Mouse (Mus musculus): ENCODE data around the gene Twist1. TPM values are rescaled to one million over a fixed set of nuclear protein-coding genes. Genes with fewer than 3 reads are reported as not detected.

Twist1 gene
- total and polyA plus RNA-seq, 2 experiments from 2014 or later, result 0.34 to 1.4 TPM

DNA sequence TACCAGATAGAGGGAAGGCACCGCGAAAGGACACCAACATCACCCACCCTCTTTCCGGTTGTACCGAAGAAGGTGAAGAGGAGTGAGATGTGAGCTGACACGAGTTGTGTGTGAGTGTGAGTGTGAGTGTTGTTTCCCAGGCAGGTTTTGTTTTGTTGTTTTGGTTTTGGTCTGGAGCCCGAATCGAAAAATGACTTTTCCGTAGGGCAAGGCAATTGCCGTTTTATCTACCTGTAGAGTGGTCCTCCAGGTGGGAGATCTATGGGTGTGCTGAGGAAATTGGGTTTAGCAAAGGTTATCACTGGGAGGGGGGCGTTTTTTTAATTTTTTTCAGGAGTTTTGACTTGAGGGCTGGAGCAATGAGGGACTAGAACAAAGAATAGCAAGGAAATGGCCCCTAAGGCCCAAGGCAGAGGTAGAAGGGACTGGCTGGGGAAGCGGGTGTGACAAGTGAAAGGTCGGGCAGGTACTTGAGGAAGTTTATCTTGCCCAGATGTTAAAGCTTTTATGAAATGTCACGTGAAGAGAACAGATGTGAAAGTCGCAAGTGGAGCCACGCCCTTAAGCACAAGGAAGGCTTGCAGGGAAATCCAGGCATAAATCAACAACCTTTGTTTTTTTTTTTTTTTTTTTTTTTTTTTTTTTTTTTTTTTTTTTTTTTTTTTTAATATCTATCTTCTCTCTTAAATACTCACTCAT is 6.3 kb downstream of the Twist1 start:
- Histone ChIP-seq H3K27me3 (ENCODE audit: control insufficient read depth, insufficient read depth, low read length) (peaks cover 95% of the 10 kb centered on the region), H3K4me3 (ENCODE audit: low read depth, low read length) (no peak overlapping the region), H3K4me1 (ENCODE audit: control insufficient read depth, insufficient read depth) (0 out of 2 replicates have a peak, but pooled peaks cover 8% of the 10 kb centered on the region), H3K36me3 (replicated peaks; ENCODE audit: control insufficient read depth, insufficient read depth, low read length) (no peaks in the 10 kb centered on the region), H3K9ac (replicated peaks; ENCODE audit: low read depth, low read length) (no peak overlapping the region), H3K4me2 (ENCODE audit: low read depth, low read length) (no peak overlapping the region), H3K9me3 (replicated peaks; ENCODE audit: control insufficient read depth, low read length) (no peaks in the 10 kb centered on the region), H3K27ac (ENCODE audit: low read depth) (no peak overlapping the region)
- DNase-seq (ENCODE audit: low spot score) (no peak), ATAC-seq (ENCODE audit: insufficient read depth, low read depth) (no peak)
- WGBS, result 28% methylated on average over 15 of the region's 15 CpGs
- TF ChIP-seq EP300 (IDR thresholded peaks at IDR 0.05; ENCODE audit: low read depth), result no peak
- no peak for TF ChIP-seq CTCF (IDR thresholded peaks at IDR 0.05; ENCODE audit: low read depth)

DNA sequence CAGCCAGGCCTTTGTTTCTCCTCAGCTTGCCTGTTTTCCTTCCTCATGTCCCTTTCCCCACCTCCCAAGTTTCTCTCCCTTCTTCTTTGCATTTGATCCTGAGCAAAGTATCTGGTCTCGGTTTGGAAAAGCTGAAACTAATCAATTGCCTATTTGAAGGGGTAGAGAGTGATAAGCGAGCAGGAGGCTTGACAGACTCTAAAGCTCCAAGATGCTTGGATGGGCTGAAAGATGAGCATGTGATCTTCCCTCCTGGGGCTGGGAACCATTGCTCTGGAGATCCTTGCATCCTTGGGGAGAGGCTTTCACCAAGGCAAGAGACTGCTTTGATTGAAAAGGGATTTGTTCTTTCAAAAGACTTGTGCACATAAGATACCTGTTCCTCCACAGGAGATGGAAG is 7.0 kb downstream of the Twist1 start:
- H3K9me3 ChIP-seq (replicated peaks; ENCODE audit: control insufficient read depth, low read length), result no peaks in the 10 kb centered on the region
- H3K9ac ChIP-seq (replicated peaks; ENCODE audit: low read depth, low read length), result no peak overlapping the region
- H3K4me1 ChIP-seq (ENCODE audit: control insufficient read depth, insufficient read depth), result 0 out of 2 replicates have a peak, but pooled peaks cover 3% of the 10 kb centered on the region
- DNase-seq (ENCODE audit: low spot score) (no peak), ATAC-seq (ENCODE audit: insufficient read depth, low read depth) (no peak)
- 40% methylated on average over 2 of the region's 2 CpGs for WGBS
- peaks cover 95% of the 10 kb centered on the region for H3K27me3 ChIP-seq (ENCODE audit: control insufficient read depth, insufficient read depth, low read length)
- no peak overlapping the region for H3K27ac ChIP-seq (ENCODE audit: low read depth)
- no peak for TF ChIP-seq CTCF (IDR thresholded peaks at IDR 0.05; ENCODE audit: low read depth)
- no peak overlapping the region for H3K4me3 ChIP-seq (ENCODE audit: low read depth, low read length)
- no peak overlapping the region for H3K4me2 ChIP-seq (ENCODE audit: low read depth, low read length)
- no peaks in the 10 kb centered on the region for H3K36me3 ChIP-seq (replicated peaks; ENCODE audit: control insufficient read depth, insufficient read depth, low read length)

DNA sequence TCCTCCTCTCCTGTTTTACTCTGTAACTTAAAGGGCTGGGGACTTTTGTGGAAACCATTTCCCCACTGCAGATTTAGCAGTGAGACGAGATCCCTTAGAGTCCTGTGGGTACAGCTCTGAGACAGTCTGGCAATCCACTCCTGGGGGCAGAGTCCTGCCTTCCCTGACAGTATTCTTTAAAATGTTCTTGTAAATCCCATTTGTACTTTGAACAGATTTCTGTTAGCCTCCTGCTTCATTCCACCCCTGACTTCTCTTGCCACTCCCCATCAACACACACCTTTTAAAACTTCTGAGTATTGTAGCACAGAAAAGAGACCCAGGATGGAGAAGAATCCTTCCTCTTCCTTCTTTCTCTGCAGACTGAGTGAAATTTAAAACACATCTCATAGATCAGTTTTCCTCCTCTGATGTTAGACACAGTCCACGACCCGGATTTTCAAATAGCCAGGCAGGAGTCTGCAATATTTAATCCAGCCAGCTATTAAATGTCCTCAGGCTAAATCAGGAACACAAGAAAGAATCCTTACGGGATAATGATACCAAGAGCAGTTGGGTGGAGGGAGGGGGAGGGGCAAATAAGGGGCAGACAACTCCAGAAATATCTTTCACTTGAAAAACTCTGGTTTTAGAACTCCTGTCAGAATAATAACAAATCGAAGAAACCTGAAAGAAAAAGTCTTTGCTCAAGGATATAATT is 8.3 kb downstream of the Twist1 start:
- WGBS, result 12% methylated on average over 5 of the region's 5 CpGs
- DNase-seq (ENCODE audit: low spot score) (no peak), ATAC-seq (ENCODE audit: insufficient read depth, low read depth) (no peak)
- Histone ChIP-seq H3K9me3 (replicated peaks; ENCODE audit: control insufficient read depth, low read length) (no peaks in the 10 kb centered on the region), H3K4me1 (ENCODE audit: control insufficient read depth, insufficient read depth) (0 out of 2 replicates have a peak, but pooled peaks cover 3% of the 10 kb centered on the region), H3K9ac (replicated peaks; ENCODE audit: low read depth, low read length) (no peak overlapping the region), H3K27ac (ENCODE audit: low read depth) (no peak overlapping the region), H3K36me3 (replicated peaks; ENCODE audit: control insufficient read depth, insufficient read depth, low read length) (no peaks in the 10 kb centered on the region), H3K4me3 (ENCODE audit: low read depth, low read length) (no peak overlapping the region), H3K4me2 (ENCODE audit: low read depth, low read length) (no peak overlapping the region), H3K27me3 (ENCODE audit: control insufficient read depth, insufficient read depth, low read length) (peaks cover 97% of the 10 kb centered on the region)
- TF ChIP-seq EP300 (IDR thresholded peaks at IDR 0.05; ENCODE audit: low read depth) (no peak), CTCF (IDR thresholded peaks at IDR 0.05; ENCODE audit: low read depth) (no peak)

DNA sequence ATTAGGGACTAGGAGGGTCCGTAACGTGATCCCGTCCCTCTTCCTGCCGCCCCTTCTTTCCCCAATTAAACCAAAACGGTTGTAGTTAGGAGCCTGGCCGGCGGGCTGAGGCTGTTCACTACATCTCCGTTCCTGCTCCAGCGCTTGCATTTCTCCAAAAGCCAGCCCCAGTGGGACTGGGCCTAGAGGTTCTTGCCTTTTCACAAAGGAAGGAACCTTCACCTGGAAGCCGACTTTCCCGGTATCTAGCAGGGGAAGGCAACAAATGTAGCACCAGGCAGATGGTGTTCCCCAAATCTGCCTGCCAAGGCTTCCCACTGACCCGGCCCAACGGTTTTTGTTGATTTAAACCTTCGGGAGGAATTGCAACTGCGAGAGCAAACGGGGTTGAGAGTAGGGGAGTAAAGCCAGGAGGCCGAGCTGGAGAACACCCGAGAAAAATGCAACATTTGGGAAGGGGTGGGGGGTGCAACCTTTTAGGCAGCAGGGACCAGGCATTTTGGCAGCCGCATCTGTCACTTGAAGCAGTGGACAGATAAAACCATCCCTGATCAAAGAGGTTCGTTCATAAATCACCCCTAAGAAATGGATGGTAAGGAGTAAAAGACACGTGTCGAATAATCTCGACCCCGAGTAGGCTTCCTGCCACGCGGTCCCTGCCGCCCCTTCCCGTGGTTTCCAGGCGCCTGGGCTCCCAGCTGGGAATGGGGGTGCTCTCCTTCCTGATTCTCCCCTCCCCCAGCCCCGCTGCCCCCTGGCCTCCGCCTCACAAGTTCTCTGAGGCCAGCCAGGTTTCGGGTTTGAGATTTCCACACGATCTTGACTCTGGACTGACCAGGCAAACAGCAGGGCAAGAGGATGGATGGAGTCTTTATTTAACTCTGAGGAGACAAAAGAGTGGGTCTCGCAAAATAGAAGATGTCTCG is 9.3 kb downstream of the Twist1 start:
- peak overlapping the region; percentile 32 for H3K4me3 ChIP-seq (ENCODE audit: low read depth, low read length)
- no peak overlapping the region for H3K9ac ChIP-seq (replicated peaks; ENCODE audit: low read depth, low read length)
- WGBS, result 2% methylated on average over 35 of the region's 35 CpGs
- no peak for TF ChIP-seq EP300 (IDR thresholded peaks at IDR 0.05; ENCODE audit: low read depth)
- TF ChIP-seq CTCF (IDR thresholded peaks at IDR 0.05; ENCODE audit: low read depth), result no peak
- H3K4me1 ChIP-seq (ENCODE audit: control insufficient read depth, insufficient read depth), result 0 out of 2 replicates have a peak, but pooled peaks cover 3% of the 10 kb centered on the region
- DNase-seq (ENCODE audit: low spot score) (no peak), ATAC-seq (ENCODE audit: insufficient read depth, low read depth) (no peak)
- no peak overlapping the region for H3K27ac ChIP-seq (ENCODE audit: low read depth)
- no peaks in the 10 kb centered on the region for H3K36me3 ChIP-seq (replicated peaks; ENCODE audit: control insufficient read depth, insufficient read depth, low read length)
- H3K4me2 ChIP-seq (ENCODE audit: low read depth, low read length), result peak overlapping the region; percentile 53
- H3K27me3 ChIP-seq (ENCODE audit: control insufficient read depth, insufficient read depth, low read length), result peaks cover 97% of the 10 kb centered on the region
- H3K9me3 ChIP-seq (replicated peaks; ENCODE audit: control insufficient read depth, low read length), result no peaks in the 10 kb centered on the region

- 2% methylated on average over 21 of the region's 21 CpGs for WGBS
- H3K27me3 ChIP-seq (ENCODE audit: control insufficient read depth, insufficient read depth, low read length), result peaks cover 91% of the 10 kb centered on the region
- no peaks in the 10 kb centered on the region for H3K9me3 ChIP-seq (replicated peaks; ENCODE audit: control insufficient read depth, low read length)
- ATAC-seq (ENCODE audit: insufficient read depth, low read depth) (peak; percentile 36; the same call in 1 of the 2 replicates), DNase-seq (ENCODE audit: low spot score) (no peak)
- H3K27ac ChIP-seq (ENCODE audit: low read depth), result no peak overlapping the region
- H3K9ac ChIP-seq (replicated peaks; ENCODE audit: low read depth, low read length), result no peak overlapping the region
- H3K4me2 ChIP-seq (ENCODE audit: low read depth, low read length), result peak overlapping the region; percentile 53
- no peak for TF ChIP-seq EP300 (IDR thresholded peaks at IDR 0.05; ENCODE audit: low read depth)
- TF ChIP-seq CTCF (IDR thresholded peaks at IDR 0.05; ENCODE audit: low read depth), result no peak
- H3K36me3 ChIP-seq (replicated peaks; ENCODE audit: control insufficient read depth, insufficient read depth, low read length), result no peaks in the 10 kb centered on the region
- peak overlapping the region; percentile 32 for H3K4me3 ChIP-seq (ENCODE audit: low read depth, low read length)
- 0 out of 2 replicates have a peak, but pooled peaks cover 3% of the 10 kb centered on the region for H3K4me1 ChIP-seq (ENCODE audit: control insufficient read depth, insufficient read depth)
Observed at GRCm38 (mm10) chr12:33967514-33967913, 10.0 kb downstream of the Twist1 start.
